Mouse (Mus musculus) liver, embryonic 12.5 days (tissue): ENCODE results near the gene Klhl2. TPM values are rescaled to one million over a fixed set of nuclear protein-coding genes. Genes with fewer than 3 reads are reported as not detected.

Source experiments
- ATAC-seq: fragments of 200-750 bp; cut with Nextera tagmentation; 2 replicates; pipeline ENCODE4 v1.8.0; 2017; ENCODE audit warnings: moderate number of reproducible peaks, mild to moderate bottlenecking, moderate library complexity
- H3K27ac ChIP-seq: fragments of 300-500 bp; sonication (generic); 2 replicates; pipeline ENCODE4 v1.5.1; 2016; ENCODE audit warnings: mild to moderate bottlenecking
- H3K27me3 ChIP-seq: fragments of 300-500 bp; sonication (generic); replicated peaks from 2 replicates; pipeline ENCODE4 v1.6.1; 2016; ENCODE audit warnings: mild to moderate bottlenecking, moderate library complexity
- H3K36me3 ChIP-seq: fragments of 300-500 bp; sonication (generic); 2 replicates; pipeline ENCODE4 v1.6.1; 2016; ENCODE audit warnings: mild to moderate bottlenecking, moderate library complexity
- H3K4me1 ChIP-seq: fragments of 300-500 bp; sonication (generic); 2 replicates; pipeline ENCODE4 v1.6.1; 2016
- H3K4me2 ChIP-seq: fragments of 300-500 bp; sonication (generic); 2 replicates; pipeline ENCODE4 v1.6.1; 2016; ENCODE audit warnings: mild to moderate bottlenecking, moderate library complexity
- H3K4me3 ChIP-seq: fragments of 300-500 bp; sonication (generic); 2 replicates; pipeline ENCODE4 v1.5.1; 2016; ENCODE audit warnings: mild to moderate bottlenecking, moderate library complexity
- H3K9ac ChIP-seq: fragments of 300-500 bp; sonication (generic); 2 replicates; pipeline ENCODE4 v1.6.1; 2016; ENCODE audit warnings: mild to moderate bottlenecking, moderate library complexity
- H3K9me3 ChIP-seq: fragments of 300-500 bp; sonication (generic); replicated peaks from 2 replicates; pipeline ENCODE4 v1.6.1; 2016; ENCODE audit warnings: mild to moderate bottlenecking, moderate library complexity
- WGBS: fragments of 180-500 bp; shearing (Covaris S2); methylation state at CpG from one replicate; pipeline ENCODE4 v1.1.7; 2016; ENCODE audit not compliant: insufficient replicate concordance; 5-methylcytosine and 5-hydroxymethylcytosine counted together
- polyA plus RNA-seq: library from polyadenylated mRNA; unstranded; fragments of >200 nt; fragmentation: Nextera tagmentation; extraction: Ambion mirVana; gene quantifications from 2 replicates; pipeline ENCODE4 v1.2.1, GENCODE M21; 2016

Gene Klhl2
- polyA plus RNA-seq, 1 experiment from 2014 or later = 8.2 TPM

GRCm38 (mm10) chr8:64828466-64828865 lies 21.4 kb downstream of the Klhl2 start:
- H3K4me1 ChIP-seq = 0 out of 2 replicates have a peak, but pooled peaks cover 6% of the 10 kb centered on the region
- no peak overlapping the region for H3K27ac ChIP-seq
- H3K36me3 ChIP-seq = peaks cover 19% of the 10 kb centered on the region; the same call in 1 of the 2 replicates
- ATAC-seq = 0 out of 2 replicates have a peak, but pooled peaks have one; percentile 13
- no peaks in the 10 kb centered on the region for H3K9me3 ChIP-seq
- H3K9ac ChIP-seq = no peak overlapping the region
- no peak overlapping the region for H3K4me2 ChIP-seq
- no peaks in the 10 kb centered on the region for H3K27me3 ChIP-seq
- WGBS = 36% methylated on average over 15 of the region's 15 CpGs
- no peak overlapping the region for H3K4me3 ChIP-seq

GRCm38 (mm10) chr8:64827356-64827755 lies 22.5 kb downstream of the Klhl2 start:
- Histone ChIP-seq H3K36me3 (peaks cover 22% of the 10 kb centered on the region), H3K27me3 (no peaks in the 10 kb centered on the region), H3K9ac (no peak overlapping the region), H3K4me3 (no peak overlapping the region), H3K9me3 (no peaks in the 10 kb centered on the region), H3K4me1 (0 out of 2 replicates have a peak, but pooled peaks cover 6% of the 10 kb centered on the region), H3K4me2 (no peak overlapping the region), H3K27ac (no peak overlapping the region)
- 82% methylated on average over 10 of the region's 10 CpGs for WGBS
- no peak for ATAC-seq

- H3K4me3 ChIP-seq = no peak overlapping the region
- WGBS = 60% methylated on average over 8 of the region's 8 CpGs
- no peaks in the 10 kb centered on the region for H3K27me3 ChIP-seq
- H3K9ac ChIP-seq = no peak overlapping the region
- H3K9me3 ChIP-seq = no peaks in the 10 kb centered on the region
- 0 out of 2 replicates have a peak overlapping the region, but pooled peaks have one; percentile 8 for H3K27ac ChIP-seq
- no peak for ATAC-seq
- peaks cover 21% of the 10 kb centered on the region for H3K36me3 ChIP-seq
- 0 out of 2 replicates have a peak, but pooled peaks cover 6% of the 10 kb centered on the region for H3K4me1 ChIP-seq
- no peak overlapping the region for H3K4me2 ChIP-seq
Observed at GRCm38 (mm10) chr8:64826461-64826860, 23.4 kb downstream of the Klhl2 start.

- H3K36me3 ChIP-seq = peaks cover 13% of the 10 kb centered on the region
- H3K9ac ChIP-seq = no peak overlapping the region
- H3K4me3 ChIP-seq = no peak overlapping the region
- H3K27ac ChIP-seq = no peak overlapping the region
- ATAC-seq = no peak
- 0 out of 2 replicates have a peak, but pooled peaks cover 3% of the 10 kb centered on the region for H3K4me1 ChIP-seq
- whole genome bisulfite sequencing = 82% methylated on average over 11 of the region's 11 CpGs
- H3K9me3 ChIP-seq = no peaks in the 10 kb centered on the region
- no peak overlapping the region for H3K4me2 ChIP-seq
- no peaks in the 10 kb centered on the region for H3K27me3 ChIP-seq
Observed at GRCm38 (mm10) chr8:64823905-64824304, 25.9 kb downstream of the Klhl2 start.

GRCm38 (mm10) chr8:64820940-64821339 lies 28.9 kb downstream of the Klhl2 start:
- Histone ChIP-seq H3K36me3 (peaks cover 10% of the 10 kb centered on the region), H3K9ac (no peak overlapping the region), H3K4me1 (no peaks in the 10 kb centered on the region), H3K27ac (no peak overlapping the region), H3K27me3 (no peaks in the 10 kb centered on the region), H3K4me2 (no peak overlapping the region), H3K9me3 (no peaks in the 10 kb centered on the region), H3K4me3 (no peak overlapping the region)
- no peak for ATAC-seq
- WGBS = 51% methylated on average over 4 of the region's 4 CpGs

- ATAC-seq = no peak
- peaks cover 19% of the 10 kb centered on the region for H3K36me3 ChIP-seq
- H3K9me3 ChIP-seq = no peaks in the 10 kb centered on the region
- H3K27ac ChIP-seq = no peak overlapping the region
- WGBS = 88% methylated on average over 9 of the region's 9 CpGs
- H3K4me2 ChIP-seq = no peak overlapping the region
- H3K27me3 ChIP-seq = no peaks in the 10 kb centered on the region
- H3K9ac ChIP-seq = no peak overlapping the region
- H3K4me3 ChIP-seq = no peak overlapping the region
- H3K4me1 ChIP-seq = no peaks in the 10 kb centered on the region
Observed at GRCm38 (mm10) chr8:64811790-64812189, 38.0 kb downstream of the Klhl2 start.

- no peak overlapping the region for H3K4me3 ChIP-seq
- H3K4me1 ChIP-seq = no peaks in the 10 kb centered on the region
- no peak overlapping the region for H3K9ac ChIP-seq
- no peak overlapping the region for H3K27ac ChIP-seq
- H3K27me3 ChIP-seq = no peaks in the 10 kb centered on the region
- WGBS = 76% methylated on average over 4 of the region's 4 CpGs
- H3K4me2 ChIP-seq = no peak overlapping the region
- H3K36me3 ChIP-seq = peaks cover 19% of the 10 kb centered on the region
- ATAC-seq = no peak
- no peaks in the 10 kb centered on the region for H3K9me3 ChIP-seq
Observed at GRCm38 (mm10) chr8:64811083-64811482, 38.7 kb downstream of the Klhl2 start.

DNA sequence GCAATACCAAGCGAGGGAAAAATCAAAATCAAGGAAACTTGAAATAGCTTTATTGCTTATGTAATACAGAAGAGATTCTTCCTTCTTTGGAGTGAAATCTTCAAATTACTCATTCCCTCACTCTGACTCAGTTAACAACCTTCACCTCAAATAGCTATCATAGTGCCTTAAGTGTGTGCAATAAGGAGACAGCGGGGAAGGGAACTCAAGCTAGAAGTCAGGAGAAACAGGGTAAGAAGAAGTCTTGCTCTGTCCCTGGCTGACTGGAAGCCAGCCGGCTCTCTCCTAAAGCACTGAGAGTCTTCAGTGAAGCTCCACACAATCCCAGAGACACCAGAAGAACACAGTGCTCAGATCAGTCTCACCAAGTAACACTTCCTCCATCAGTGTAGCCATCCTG lies 43.3 kb downstream of the Klhl2 start:
- H3K4me3 ChIP-seq = no peak overlapping the region

GRCm38 (mm10) chr8:64804971-64805370 lies 44.8 kb downstream of the Klhl2 start:
- 67% methylated on average over 4 of the region's 4 CpGs for WGBS
- Histone ChIP-seq H3K9me3 (no peaks in the 10 kb centered on the region), H3K9ac (no peak overlapping the region), H3K4me1 (no peaks in the 10 kb centered on the region), H3K4me2 (no peak overlapping the region), H3K4me3 (no peak overlapping the region), H3K36me3 (no peaks in the 10 kb centered on the region), H3K27ac (no peak overlapping the region), H3K27me3 (no peaks in the 10 kb centered on the region)
- ATAC-seq = no peak

More for the DNA sequence above, 43.3 kb downstream of the Klhl2 start:
- Histone ChIP-seq H3K27me3 (no peaks in the 10 kb centered on the region), H3K36me3 (peaks cover 11% of the 10 kb centered on the region), H3K9ac (no peak overlapping the region), H3K4me1 (no peaks in the 10 kb centered on the region), H3K27ac (no peak overlapping the region), H3K9me3 (no peaks in the 10 kb centered on the region), H3K4me2 (no peak overlapping the region)
- 81% methylated on average over 3 of the region's 3 CpGs for WGBS
- ATAC-seq = no peak

GRCm38 (mm10) chr8:64799306-64799705 lies 50.5 kb downstream of the Klhl2 start:
- no peak overlapping the region for H3K4me2 ChIP-seq
- H3K27me3 ChIP-seq = no peaks in the 10 kb centered on the region
- H3K36me3 ChIP-seq = no peaks in the 10 kb centered on the region
- H3K27ac ChIP-seq = no peak overlapping the region
- H3K9me3 ChIP-seq = no peaks in the 10 kb centered on the region
- no peak overlapping the region for H3K4me3 ChIP-seq
- no peak for ATAC-seq
- 79% methylated on average over 8 of the region's 8 CpGs for WGBS
- H3K9ac ChIP-seq = no peak overlapping the region
- H3K4me1 ChIP-seq = no peaks in the 10 kb centered on the region

GRCm38 (mm10) chr8:64798503-64798902 lies 51.3 kb downstream of the Klhl2 start:
- ATAC-seq = no peak
- 67% methylated on average over 3 of the region's 3 CpGs for WGBS
- Histone ChIP-seq H3K4me3 (no peak overlapping the region), H3K9ac (no peak overlapping the region), H3K4me1 (no peaks in the 10 kb centered on the region), H3K27ac (no peak overlapping the region), H3K9me3 (no peaks in the 10 kb centered on the region), H3K36me3 (no peaks in the 10 kb centered on the region), H3K27me3 (no peaks in the 10 kb centered on the region), H3K4me2 (no peak overlapping the region)

DNA sequence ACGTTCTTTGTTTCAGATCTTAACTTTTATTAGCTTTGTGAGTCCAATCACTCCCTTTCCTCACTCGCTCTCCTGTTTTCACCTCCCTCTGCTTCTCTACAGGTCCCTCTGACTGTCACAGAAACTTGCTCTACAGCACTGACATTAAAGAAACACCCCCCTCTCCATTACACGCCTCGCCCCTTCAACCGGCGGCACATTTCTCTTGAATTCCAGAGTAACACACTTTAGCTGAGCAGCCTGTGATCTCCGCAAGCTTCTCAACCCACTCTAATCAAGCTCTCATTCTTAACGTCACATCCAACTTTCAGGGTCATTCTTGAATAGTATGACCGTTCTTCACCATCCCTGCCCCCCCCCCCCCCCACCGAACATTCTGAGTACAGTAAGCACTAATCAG lies 52.1 kb downstream of the Klhl2 start:
- Histone ChIP-seq H3K4me3 (no peak overlapping the region), H3K36me3 (no peaks in the 10 kb centered on the region), H3K9ac (no peak overlapping the region), H3K4me1 (no peaks in the 10 kb centered on the region), H3K27me3 (no peaks in the 10 kb centered on the region), H3K9me3 (no peaks in the 10 kb centered on the region), H3K27ac (no peak overlapping the region), H3K4me2 (no peak overlapping the region)
- no peak for ATAC-seq
- WGBS = 81% methylated on average over 10 of the region's 10 CpGs

DNA sequence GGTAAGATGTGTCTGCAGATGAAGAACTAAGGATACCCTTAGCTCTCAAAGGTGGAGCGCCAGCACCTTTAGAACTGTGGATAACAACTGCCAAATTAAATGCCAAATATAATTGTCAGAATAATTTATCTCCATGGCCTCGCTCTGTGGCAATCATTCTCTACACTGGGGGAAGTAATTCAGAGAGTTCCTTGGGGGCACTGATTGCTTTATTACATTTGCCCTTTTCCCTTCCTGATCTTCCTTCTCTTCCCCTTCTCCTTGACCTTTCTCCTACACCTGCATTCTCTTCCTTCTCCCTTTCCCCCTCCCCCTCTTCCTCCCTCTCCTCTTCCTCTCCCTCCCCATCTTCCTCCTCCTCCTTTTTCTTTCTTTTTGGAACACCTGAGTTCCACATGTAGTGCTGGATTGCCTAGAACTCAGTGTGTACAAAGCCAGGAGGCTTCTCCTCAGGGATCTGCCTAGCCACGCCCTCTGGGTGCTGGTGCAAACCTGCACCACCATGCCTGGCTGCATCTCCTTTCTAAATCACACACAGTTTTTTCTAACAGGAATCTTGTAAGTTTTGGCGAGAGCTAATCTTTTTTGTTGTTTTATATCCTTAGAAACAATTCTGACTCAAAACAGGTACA lies 58.5 kb downstream of the Klhl2 start:
- no peaks in the 10 kb centered on the region for H3K9me3 ChIP-seq
- peaks cover 17% of the 10 kb centered on the region for H3K4me1 ChIP-seq
- H3K4me2 ChIP-seq = no peak overlapping the region
- no peak overlapping the region for H3K27ac ChIP-seq
- no peak overlapping the region for H3K9ac ChIP-seq
- no peak for ATAC-seq
- H3K27me3 ChIP-seq = no peaks in the 10 kb centered on the region
- H3K4me3 ChIP-seq = no peak overlapping the region
- no peaks in the 10 kb centered on the region for H3K36me3 ChIP-seq
- 65% methylated on average over 4 of the region's 4 CpGs for WGBS
